Mouse (Mus musculus) limb, embryonic 14.5 days (tissue): ENCODE results near the gene Pdxp. TPM values are rescaled to one million over a fixed set of nuclear protein-coding genes. Genes with fewer than 3 reads are reported as not detected.

Experiments used
- ATAC-seq: fragments of 200-750 bp; cut with Nextera tagmentation; 2 replicates; pipeline ENCODE4 v1.8.0; 2017; ENCODE audit warnings: low read depth, moderate number of reproducible peaks, moderate TSS enrichment; ENCODE audit not compliant: low FRiP score
- DNase-seq: peaks from one replicate; pipeline ENCODE4 v3.0.0-alpha.2; 2015; ENCODE audit warnings: low spot score
- H3K27ac ChIP-seq: fragments of 300-500 bp; sonication (generic); replicated peaks from 2 replicates; pipeline ENCODE4 v1.5.1; 2014; ENCODE audit warnings: low read depth, mild to moderate bottlenecking, low read length, moderate library complexity, mixed read lengths
- H3K27me3 ChIP-seq: fragments of 300-500 bp; sonication (generic); 2 replicates; pipeline ENCODE4 v1.6.1; 2014; ENCODE audit warnings: low read length, mixed read lengths; ENCODE audit not compliant: control insufficient read depth, insufficient read depth
- H3K36me3 ChIP-seq: fragments of 300-500 bp; sonication (generic); 2 replicates; pipeline ENCODE4 v1.6.1; 2014; ENCODE audit warnings: mild to moderate bottlenecking, low read length, moderate library complexity, mixed read lengths; ENCODE audit not compliant: control insufficient read depth, insufficient read depth
- H3K4me1 ChIP-seq: fragments of 300-500 bp; sonication (generic); 2 replicates; pipeline ENCODE4 v1.6.1; 2014; ENCODE audit warnings: antibody characterized with exemption, low read length, mixed read lengths; ENCODE audit not compliant: control insufficient read depth, insufficient read depth
- H3K4me2 ChIP-seq: fragments of 300-500 bp; sonication (generic); replicated peaks from 2 replicates; pipeline ENCODE4 v1.6.1; 2014; ENCODE audit warnings: low read depth, mild to moderate bottlenecking, low read length, moderate library complexity; ENCODE audit not compliant: severe bottlenecking
- H3K4me3 ChIP-seq: fragments of 300-500 bp; sonication (generic); replicated peaks from 2 replicates; pipeline ENCODE4 v1.5.1; 2014; ENCODE audit warnings: low read length
- H3K9ac ChIP-seq: fragments of 300-500 bp; sonication (generic); 2 replicates; pipeline ENCODE4 v1.6.1; 2014; ENCODE audit warnings: mild to moderate bottlenecking, low read depth, low read length, moderate library complexity; ENCODE audit not compliant: severe bottlenecking
- H3K9me3 ChIP-seq: fragments of 300-500 bp; sonication (generic); 2 replicates; pipeline ENCODE4 v1.6.1; 2016; ENCODE audit warnings: low read length; ENCODE audit not compliant: control insufficient read depth
- POLR2A ChIP-seq: fragments of 200-500 bp; IDR thresholded peaks from 2 replicates; pipeline ENCODE4 v1.8.0; 2012; ENCODE audit warnings: inconsistent platforms, mild to moderate bottlenecking, moderate library complexity, borderline replicate concordance; ENCODE audit not compliant: insufficient read depth, insufficient read length; ENCODE audit errors: extremely low read depth
- WGBS: fragments of 180-500 bp; shearing (Covaris S2); extraction: QIAGEN DNeasy Blood & Tissue Kit; methylation state at CpG from one replicate; pipeline ENCODE4 v1.1.7; 2014; 5-methylcytosine and 5-hydroxymethylcytosine counted together
- polyA plus RNA-seq, 2 experiments: library from polyadenylated mRNA; depleted of rRNA in 1 of 2; stranded (reverse) in 1 of 2; unstranded in 1 of 2; fragments of >200 nt; fragmentation: Nextera tagmentation in 1 of 2; extraction: Ambion mirVana in 1 of 2; gene quantifications; 2 replicates each; pipeline versions ENCODE4 v1.2.1 to v1.2.3; 2012 to 2014

Pdxp gene
- polyA plus RNA-seq, 2 experiments, result 20.8 to 32.5 TPM

DNA sequence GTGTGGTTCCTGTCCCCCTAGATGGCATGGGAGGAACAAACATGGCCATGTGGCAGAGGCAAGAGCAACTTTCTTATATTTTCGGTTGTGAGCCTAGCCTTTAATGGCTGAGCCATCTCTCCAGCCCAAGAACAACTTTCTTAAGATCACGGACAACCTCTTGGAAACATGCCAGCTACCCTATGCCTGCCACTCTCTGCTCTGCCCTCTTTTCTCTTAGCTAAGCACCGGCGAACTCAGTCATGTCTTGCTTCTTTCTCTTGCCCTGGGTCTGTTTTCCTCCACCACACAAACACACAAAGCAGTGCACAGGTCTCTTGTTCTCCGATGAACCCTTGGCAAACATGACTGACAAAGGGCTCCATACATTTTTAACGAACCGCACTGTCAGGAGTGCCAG is 32.5 kb downstream of the Pdxp start:
- Histone ChIP-seq H3K27me3 (no peaks in the 10 kb centered on the region), H3K27ac (no peak overlapping the region), H3K4me2 (no peak overlapping the region), H3K36me3 (peaks cover 7% of the 10 kb centered on the region), H3K4me1 (peaks cover 19% of the 10 kb centered on the region), H3K9me3 (no peaks in the 10 kb centered on the region), H3K9ac (no peak overlapping the region), H3K4me3 (no peak overlapping the region)
- 81% methylated on average over 7 of the region's 7 CpGs for WGBS
- no peak for DNase-seq
- TF ChIP-seq POLR2A, result no peak
- ATAC-seq, result no peak

DNA sequence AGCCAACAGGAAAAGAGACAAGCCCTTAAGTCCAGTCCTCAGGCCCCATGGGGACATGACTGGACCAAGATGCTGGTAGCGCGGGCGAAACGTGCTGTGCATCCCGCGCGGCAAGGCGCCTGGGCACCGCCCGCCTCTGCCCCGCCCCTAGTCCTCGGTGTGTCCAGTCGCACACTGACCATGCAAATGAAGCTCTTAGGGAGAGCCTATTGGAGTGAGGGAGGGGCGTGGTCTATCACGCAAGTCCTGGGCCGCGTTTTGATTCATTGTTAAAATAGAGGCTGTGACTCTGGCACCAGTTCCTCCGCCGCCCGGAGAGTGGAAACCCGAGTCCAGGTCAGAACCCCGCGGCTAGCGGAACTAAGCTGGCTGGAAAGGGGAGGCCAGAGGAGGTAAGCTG is 33.9 kb downstream of the Pdxp start, which contains the start of gene Triobp:
Gene Triobp, plus strand, starts transcription at position 68 of the 400 bp plus-strand sequence.
- Histone ChIP-seq H3K27ac (0 out of 2 replicates have a peak within 1 kb of the TSS, but pooled peaks have one; percentile 48), H3K4me3 (peak within 1 kb of the TSS; percentile 50), H3K4me2 (peak within 1 kb of the TSS; percentile 77), H3K9ac (peak within 1 kb of the TSS; percentile 51), H3K27me3 (no peaks in the 10 kb centered on the region), H3K36me3 (peaks cover 6% of the 10 kb centered on the region; the same call in 1 of the 2 replicates), H3K9me3 (no peaks in the 10 kb centered on the region), H3K4me1 (peaks cover 17% of the 10 kb centered on the region)
- ATAC-seq (peak; percentile 94), DNase-seq (peak; percentile 96)
- no peak for TF ChIP-seq POLR2A
- under 1% methylated on average over 24 of the region's 24 CpGs for WGBS

GRCm38 (mm10) chr15:78948152-78948725 is 34.5 kb downstream of the Pdxp start:
- peaks cover 6% of the 10 kb centered on the region; the same call in 1 of the 2 replicates for H3K36me3 ChIP-seq
- no peak for DNase-seq
- 0 out of 2 replicates have a peak overlapping the region, but pooled peaks have one; percentile 48 for H3K27ac ChIP-seq
- no peak for ATAC-seq
- peak overlapping the region; percentile 50 for H3K4me3 ChIP-seq
- H3K9ac ChIP-seq, result peak overlapping the region; percentile 51
- no peak for TF ChIP-seq POLR2A
- H3K4me2 ChIP-seq, result peak overlapping the region; percentile 77
- H3K27me3 ChIP-seq, result no peaks in the 10 kb centered on the region
- WGBS, result 2% methylated on average over 11 of the region's 11 CpGs
- peaks cover 16% of the 10 kb centered on the region for H3K4me1 ChIP-seq
- no peaks in the 10 kb centered on the region for H3K9me3 ChIP-seq

DNA sequence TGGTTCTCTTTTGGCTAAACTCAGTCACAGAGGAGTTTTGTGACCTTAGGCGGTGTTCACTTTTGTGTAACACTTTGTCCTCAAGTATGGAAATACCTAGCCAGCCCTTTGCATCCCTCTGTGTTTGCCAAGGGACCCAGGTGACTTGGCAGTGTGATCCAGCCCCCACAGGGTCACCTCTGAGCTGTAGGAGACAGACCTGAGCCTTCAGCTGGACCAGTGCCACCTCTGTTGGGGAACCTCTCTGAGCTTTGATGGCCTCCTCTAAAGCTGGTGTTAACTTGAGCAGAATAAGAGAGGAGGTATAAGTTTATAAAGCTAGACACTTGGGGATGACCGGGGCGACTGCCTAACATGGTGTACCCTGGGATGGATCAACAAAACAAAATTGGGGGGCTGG is 35.2 kb downstream of the Pdxp start:
- no peak overlapping the region for H3K4me3 ChIP-seq
- H3K36me3 ChIP-seq, result peaks cover 6% of the 10 kb centered on the region; the same call in 1 of the 2 replicates
- H3K9me3 ChIP-seq, result no peaks in the 10 kb centered on the region
- no peaks in the 10 kb centered on the region for H3K27me3 ChIP-seq
- no peak overlapping the region for H3K4me2 ChIP-seq
- WGBS, result 96% methylated on average over 3 of the region's 3 CpGs
- ATAC-seq (no peak), DNase-seq (no peak)
- no peak for TF ChIP-seq POLR2A
- no peak overlapping the region for H3K9ac ChIP-seq
- no peak overlapping the region for H3K27ac ChIP-seq
- peaks cover 16% of the 10 kb centered on the region for H3K4me1 ChIP-seq

GRCm38 (mm10) chr15:78955663-78956062 is 41.9 kb downstream of the Pdxp start:
- Histone ChIP-seq H3K36me3 (peaks cover 10% of the 10 kb centered on the region), H3K9ac (no peak overlapping the region), H3K9me3 (no peaks in the 10 kb centered on the region), H3K4me3 (no peak overlapping the region), H3K4me2 (no peak overlapping the region), H3K4me1 (peaks cover 9% of the 10 kb centered on the region), H3K27ac (no peak overlapping the region), H3K27me3 (no peaks in the 10 kb centered on the region)
- ATAC-seq (no peak), DNase-seq (no peak)
- 72% methylated on average over 3 of the region's 3 CpGs for WGBS
- TF ChIP-seq POLR2A, result no peak
